Mouse (Mus musculus) liver, embryonic 11.5 days (tissue): Measurements from ENCODE around the gene Rpsa. TPM values are rescaled to one million over a fixed set of nuclear protein-coding genes. Genes with fewer than 3 reads are reported as not detected.
A peak's percentile ranks its signal among the peaks of the same experiment; 100 is the strongest.

ENCODE experiments used
- ATAC-seq: fragments of 200-750 bp; cut with Nextera tagmentation; replicated peaks from 2 replicates; pipeline ENCODE4 v1.8.0; 2017; ENCODE audit warnings: moderate number of reproducible peaks, mild to moderate bottlenecking, moderate TSS enrichment, moderate library complexity; ENCODE audit not compliant: low FRiP score
- DNase-seq: peaks from one replicate; pipeline ENCODE4 v3.0.0-alpha.2; 2017; ENCODE audit warnings: low spot score
- H3K27ac ChIP-seq: fragments of 300-500 bp; sonication (generic); 2 replicates; pipeline ENCODE4 v1.5.1; 2014; ENCODE audit warnings: mild to moderate bottlenecking, low read depth, low read length, control low read depth
- H3K27me3 ChIP-seq: fragments of 300-500 bp; sonication (generic); replicated peaks from 2 replicates; pipeline ENCODE4 v1.6.1; 2014; ENCODE audit warnings: low read length, mixed read lengths; ENCODE audit not compliant: control insufficient read depth, insufficient read depth
- H3K36me3 ChIP-seq: fragments of 300-500 bp; sonication (generic); 2 replicates; pipeline ENCODE4 v1.6.1; 2014; ENCODE audit warnings: mild to moderate bottlenecking, low read length, moderate library complexity, mixed read lengths; ENCODE audit not compliant: control insufficient read depth, insufficient read depth
- H3K4me1 ChIP-seq: fragments of 300-500 bp; sonication (generic); replicated peaks from 2 replicates; pipeline ENCODE4 v1.6.1; 2014; ENCODE audit warnings: low read length, mixed read lengths; ENCODE audit not compliant: control insufficient read depth, insufficient read depth
- H3K4me2 ChIP-seq: fragments of 300-500 bp; sonication (generic); 2 replicates; pipeline ENCODE4 v1.6.1; 2014; ENCODE audit warnings: mild to moderate bottlenecking, control low read depth, moderate library complexity
- H3K4me3 ChIP-seq: fragments of 300-500 bp; sonication (generic); 2 replicates; pipeline ENCODE4 v1.5.1; 2014; ENCODE audit warnings: low read depth, low read length, control low read depth
- H3K9ac ChIP-seq: fragments of 300-500 bp; sonication (generic); 2 replicates; pipeline ENCODE4 v1.6.1; 2014; ENCODE audit warnings: low read depth, low read length, control low read depth
- H3K9me3 ChIP-seq: fragments of 300-500 bp; sonication (generic); 2 replicates; pipeline ENCODE4 v1.6.1; 2016; ENCODE audit warnings: low read length, inconsistent platforms, mixed read lengths; ENCODE audit not compliant: control insufficient read depth
- WGBS: fragments of 180-500 bp; shearing (Covaris S2); extraction: QIAGEN DNeasy Blood & Tissue Kit; methylation state at CpG from one replicate; pipeline ENCODE4 v1.1.7; 2014; 5-methylcytosine and 5-hydroxymethylcytosine counted together
- polyA plus RNA-seq: library from polyadenylated mRNA; unstranded; fragments of >200 nt; fragmentation: Nextera tagmentation; extraction: Ambion mirVana; gene quantifications from 2 replicates; pipeline ENCODE4 v1.2.1, GENCODE M21; 2014

The Rpsa gene
- polyA plus RNA-seq, 1 experiment from 2014 or later = 1,977 TPM

DNA sequence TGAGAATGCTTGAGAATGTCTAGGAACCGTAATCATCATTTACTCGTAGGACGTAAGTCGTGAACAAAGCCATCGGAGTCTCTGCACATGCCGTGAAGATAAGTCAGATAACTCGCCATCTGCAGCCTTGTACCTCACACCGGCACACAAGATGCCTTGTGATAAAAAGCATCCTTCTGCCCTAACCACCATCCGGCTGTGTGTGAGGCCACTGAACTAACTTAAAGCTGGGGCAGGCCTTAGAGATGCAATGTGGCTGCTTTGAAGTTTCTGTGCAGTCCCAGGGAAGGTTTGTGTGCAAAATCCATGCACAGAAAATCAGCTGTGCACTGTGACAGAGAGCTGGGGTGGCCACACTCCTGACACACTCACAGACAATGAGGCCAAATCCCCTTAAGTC is 43.1 kb upstream of the Rpsa start:
- Histone ChIP-seq H3K36me3 (no peaks in the 10 kb centered on the region), H3K4me1 (no peaks in the 10 kb centered on the region), H3K4me2 (no peak overlapping the region), H3K27me3 (no peaks in the 10 kb centered on the region), H3K4me3 (no peak overlapping the region), H3K9ac (no peak overlapping the region), H3K9me3 (no peaks in the 10 kb centered on the region), H3K27ac (no peak overlapping the region)
- DNase-seq (no peak), ATAC-seq (no peak)
- 74% methylated on average over 9 of the region's 9 CpGs for WGBS

DNA sequence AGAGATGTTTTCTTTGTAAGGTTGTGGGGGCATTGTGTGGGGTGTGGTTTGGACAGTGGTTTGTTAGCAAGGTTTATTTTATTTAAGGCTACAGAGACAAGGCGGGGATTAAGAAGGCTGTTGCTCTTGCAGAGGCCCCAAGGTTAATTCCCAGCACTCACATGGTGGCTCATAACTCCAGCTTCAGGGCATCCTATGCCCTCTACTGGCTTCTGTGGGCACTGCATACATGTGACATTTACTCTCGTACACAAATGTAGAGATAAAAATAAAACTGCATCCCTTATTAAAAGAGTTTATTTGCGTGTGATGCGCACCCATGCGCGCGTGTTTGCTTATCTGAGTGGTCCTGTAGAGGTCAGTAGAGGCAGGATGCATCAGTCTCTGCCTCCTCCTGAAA is 38.4 kb upstream of the Rpsa start:
- Histone ChIP-seq H3K9me3 (no peaks in the 10 kb centered on the region), H3K4me2 (no peak overlapping the region), H3K9ac (no peak overlapping the region), H3K36me3 (no peaks in the 10 kb centered on the region), H3K27me3 (no peaks in the 10 kb centered on the region), H3K4me3 (no peak overlapping the region), H3K4me1 (no peaks in the 10 kb centered on the region), H3K27ac (no peak overlapping the region)
- DNase-seq (no peak), ATAC-seq (no peak)
- WGBS = 76% methylated on average over 7 of the region's 7 CpGs

DNA sequence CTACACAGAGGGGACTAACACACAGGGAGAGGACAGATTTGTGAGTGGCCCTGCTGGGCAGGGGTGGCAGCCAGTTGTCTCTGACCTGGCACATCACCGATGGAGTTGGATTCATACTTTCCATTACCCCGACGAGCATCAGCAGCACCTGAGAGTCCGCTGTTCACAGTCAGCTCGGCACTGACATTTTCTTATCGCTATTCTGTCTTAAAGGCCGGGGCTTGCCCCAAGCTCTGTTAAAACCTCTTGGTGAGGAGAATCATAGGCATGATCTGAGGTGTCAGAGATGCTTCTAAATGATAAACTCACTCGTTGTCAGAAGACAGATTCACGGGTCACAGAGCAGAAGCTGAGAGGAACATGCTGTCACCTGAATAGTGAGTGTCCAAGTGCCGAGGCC is 36.4 kb upstream of the Rpsa start:
- Histone ChIP-seq H3K36me3 (no peaks in the 10 kb centered on the region), H3K27me3 (no peaks in the 10 kb centered on the region), H3K27ac (no peak overlapping the region), H3K9me3 (no peaks in the 10 kb centered on the region), H3K4me3 (no peak overlapping the region), H3K4me1 (no peaks in the 10 kb centered on the region), H3K4me2 (no peak overlapping the region), H3K9ac (no peak overlapping the region)
- ATAC-seq (no peak), DNase-seq (no peak)
- 84% methylated on average over 10 of the region's 10 CpGs for WGBS

DNA sequence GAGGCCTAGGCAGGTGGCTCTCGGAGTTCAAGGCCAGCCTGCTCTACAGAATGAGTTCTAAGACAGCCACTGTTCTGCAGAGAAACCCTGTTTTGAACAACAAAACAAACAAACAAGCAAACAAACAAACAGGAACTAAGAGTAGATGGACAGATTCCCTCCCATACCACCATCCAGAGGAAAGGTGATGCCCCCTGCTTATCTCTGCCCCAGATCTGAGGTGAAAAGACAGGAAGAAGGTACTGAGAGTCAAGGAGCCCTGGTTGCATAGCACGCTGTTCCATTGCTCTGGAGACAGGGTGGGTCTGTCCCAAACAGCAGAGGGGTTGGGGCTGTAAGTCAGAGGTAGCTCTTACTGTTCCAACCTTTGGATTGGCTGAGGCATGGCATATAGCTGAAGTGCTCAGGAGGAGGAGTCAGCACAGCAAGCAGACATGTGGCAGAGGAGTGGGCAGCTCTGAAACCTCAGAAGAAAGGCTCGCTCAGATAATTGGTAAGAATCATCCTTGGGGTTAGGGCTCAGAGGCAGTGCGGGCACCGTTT is 35.7 kb upstream of the Rpsa start, which contains the start of gene Ccr8:
Ccr8 (plus strand) TSS at position 419 of the 543 bp plus-strand sequence.
- Histone ChIP-seq H3K4me3 (no peak within 1 kb of the TSS), H3K36me3 (no peaks in the 10 kb centered on the region), H3K4me1 (no peaks in the 10 kb centered on the region), H3K27ac (no peak within 1 kb of the TSS), H3K4me2 (no peak within 1 kb of the TSS), H3K27me3 (no peaks in the 10 kb centered on the region), H3K9ac (no peak within 1 kb of the TSS), H3K9me3 (no peaks in the 10 kb centered on the region)
- WGBS = 74% methylated on average over 5 of the region's 5 CpGs
- DNase-seq (no peak), ATAC-seq (no peak)

DNA sequence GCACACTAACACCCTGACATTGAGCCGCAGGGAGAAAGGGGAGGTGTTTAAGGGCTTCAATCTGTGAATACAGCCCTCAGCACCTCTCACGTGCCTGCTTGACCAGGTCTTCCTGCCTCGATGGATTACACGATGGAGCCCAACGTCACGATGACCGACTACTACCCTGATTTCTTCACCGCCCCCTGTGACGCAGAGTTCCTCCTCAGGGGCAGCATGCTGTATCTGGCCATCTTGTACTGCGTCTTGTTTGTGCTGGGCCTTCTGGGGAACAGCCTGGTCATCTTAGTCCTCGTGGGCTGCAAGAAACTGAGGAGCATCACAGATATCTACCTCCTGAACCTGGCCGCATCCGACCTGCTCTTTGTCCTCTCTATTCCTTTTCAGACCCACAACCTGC is 33.8 kb upstream of the Rpsa start:
- ATAC-seq (no peak), DNase-seq (no peak)
- Histone ChIP-seq H3K9ac (no peak overlapping the region), H3K36me3 (no peaks in the 10 kb centered on the region), H3K4me1 (no peaks in the 10 kb centered on the region), H3K9me3 (no peaks in the 10 kb centered on the region), H3K27ac (no peak overlapping the region), H3K27me3 (no peaks in the 10 kb centered on the region), H3K4me2 (no peak overlapping the region), H3K4me3 (no peak overlapping the region)
- WGBS = 87% methylated on average over 13 of the region's 13 CpGs

DNA sequence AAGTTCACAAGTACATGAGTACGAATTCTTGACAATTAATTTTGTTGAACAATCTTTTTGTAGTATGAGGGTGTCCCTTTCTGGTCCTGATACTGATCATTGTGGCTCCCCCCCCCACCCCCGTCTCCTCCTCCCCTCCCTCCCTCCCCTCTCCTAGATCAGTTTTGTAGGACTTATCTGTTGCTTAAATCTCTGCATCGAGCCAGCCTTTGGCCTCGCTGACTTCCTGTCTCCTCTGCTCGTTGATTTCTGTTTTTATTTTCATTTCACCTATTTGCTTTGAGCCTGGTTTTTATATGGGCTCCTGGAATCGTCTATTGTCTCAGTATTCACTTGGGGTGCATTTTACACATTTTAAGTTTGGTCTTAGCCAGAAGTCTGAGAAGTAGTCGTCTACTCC is 31.6 kb upstream of the Rpsa start:
- no peak overlapping the region for H3K9ac ChIP-seq
- 50% methylated on average over 7 of the region's 7 CpGs for WGBS
- H3K4me1 ChIP-seq = no peaks in the 10 kb centered on the region

DNA sequence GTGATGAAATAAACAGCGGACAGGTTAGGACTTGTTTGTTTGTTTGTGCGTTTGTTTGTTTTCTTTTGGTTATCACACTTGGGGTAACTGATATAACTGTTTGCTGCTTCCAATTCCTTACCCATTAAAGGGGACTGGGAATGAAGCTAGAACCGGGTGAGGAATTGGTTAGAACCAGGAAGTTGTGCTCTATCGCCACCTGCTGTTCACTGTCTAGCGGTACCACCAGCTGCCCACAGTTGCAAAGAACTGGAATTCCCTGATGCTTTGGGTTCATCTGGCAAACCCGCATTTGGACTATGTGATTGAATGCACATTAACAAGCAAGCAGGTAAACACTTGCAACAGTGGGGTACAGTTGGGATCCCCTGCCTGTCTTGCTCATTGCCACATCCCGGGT is 28.8 kb upstream of the Rpsa start:
- ATAC-seq = no peak

More for the DNA sequence above, 31.6 kb upstream of the Rpsa start:
- Histone ChIP-seq H3K4me2 (no peak overlapping the region), H3K27me3 (no peaks in the 10 kb centered on the region), H3K9me3 (no peaks in the 10 kb centered on the region), H3K27ac (no peak overlapping the region), H3K4me3 (no peak overlapping the region), H3K36me3 (no peaks in the 10 kb centered on the region)
- ATAC-seq = no peak
- no peak for DNase-seq

DNA sequence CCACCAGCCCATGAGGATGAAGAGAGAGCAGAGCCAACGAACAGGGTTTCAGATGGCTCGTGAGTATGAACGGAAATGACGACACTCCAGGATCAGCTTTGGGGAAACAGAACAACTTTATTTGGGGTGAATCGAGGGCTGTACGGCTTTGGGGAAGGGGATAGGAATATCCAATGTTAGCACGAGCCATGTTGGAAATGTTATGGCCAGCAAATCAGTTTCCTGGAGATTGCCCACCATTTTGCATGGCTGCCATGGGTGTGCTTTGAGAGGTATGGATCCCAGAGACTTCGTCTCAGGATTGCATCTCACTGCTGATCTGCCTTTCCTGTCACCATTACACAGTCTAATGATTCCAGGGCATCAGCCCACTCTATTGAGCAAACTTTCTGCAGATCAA is 28.2 kb upstream of the Rpsa start:
- DNase-seq = no peak
- H3K9me3 ChIP-seq = no peaks in the 10 kb centered on the region
- 81% methylated on average over 8 of the region's 8 CpGs for WGBS
- H3K27ac ChIP-seq = no peak overlapping the region
- no peak overlapping the region for H3K4me2 ChIP-seq
- H3K9ac ChIP-seq = no peak overlapping the region
- no peaks in the 10 kb centered on the region for H3K27me3 ChIP-seq
- no peak overlapping the region for H3K4me3 ChIP-seq
- H3K4me1 ChIP-seq = no peaks in the 10 kb centered on the region
- H3K36me3 ChIP-seq = no peaks in the 10 kb centered on the region
- ATAC-seq = no peak

More for the DNA sequence above, 28.8 kb upstream of the Rpsa start:
- 23% methylated on average over 7 of the region's 7 CpGs for WGBS
- Histone ChIP-seq H3K9me3 (no peaks in the 10 kb centered on the region), H3K4me1 (no peaks in the 10 kb centered on the region), H3K4me3 (no peak overlapping the region), H3K27ac (no peak overlapping the region), H3K27me3 (no peaks in the 10 kb centered on the region), H3K4me2 (0 out of 2 replicates have a peak overlapping the region, but pooled peaks have one; percentile 8), H3K36me3 (no peaks in the 10 kb centered on the region), H3K9ac (no peak overlapping the region)
- DNase-seq = no peak

DNA sequence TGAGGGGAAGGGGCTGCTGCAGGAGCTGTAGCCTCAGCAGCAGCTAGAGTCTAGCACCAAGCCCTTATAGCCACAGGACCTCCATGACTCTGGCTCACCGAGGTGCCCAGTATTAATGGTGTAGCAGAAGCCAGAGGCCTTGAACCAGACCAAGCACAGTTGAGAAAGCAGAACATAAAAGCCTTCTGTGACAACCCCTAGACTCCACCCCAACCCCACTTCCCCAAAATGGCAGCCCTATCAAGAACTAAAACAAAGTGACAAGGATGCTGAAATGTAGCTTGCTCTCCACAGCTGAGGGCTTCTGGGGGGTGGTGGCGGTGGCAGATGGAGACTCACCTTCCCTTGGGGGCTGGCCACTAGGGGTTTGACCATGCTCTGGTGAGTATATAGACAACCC is 26.3 kb upstream of the Rpsa start:
- WGBS = 82% methylated on average over 2 of the region's 2 CpGs

More for the DNA sequence above, 26.3 kb upstream of the Rpsa start:
- Histone ChIP-seq H3K4me1 (no peaks in the 10 kb centered on the region), H3K36me3 (no peaks in the 10 kb centered on the region), H3K27me3 (no peaks in the 10 kb centered on the region), H3K4me2 (no peak overlapping the region), H3K9ac (no peak overlapping the region), H3K4me3 (no peak overlapping the region), H3K9me3 (no peaks in the 10 kb centered on the region), H3K27ac (no peak overlapping the region)
- ATAC-seq (no peak), DNase-seq (no peak)
